ENCODE assay signal across 7 mouse cellular contexts in genomic region chr13:30085446-30085845, GRCm38 (mm10). TPM values are rescaled to one million over a fixed set of nuclear protein-coding genes. Genes with fewer than 3 reads are reported as not detected.
DNase-seq lines count a peak whose midpoint lies in the region; ATAC-seq and TF ChIP-seq lines count a peak whose summit lies in the region.

No protein-coding gene starts in this region.

- no peaks in the 10 kb centered on the region; the same call in 1 of the 2 replicates for H3K4me1 ChIP-seq in lung, embryonic 14.5 days (ENCODE audit: insufficient read depth)
- H3K4me1 ChIP-seq in midbrain, postnatal 0 days (ENCODE audit: insufficient read depth, low read length): no peaks in the 10 kb centered on the region

- no peak overlapping the region for H3K9ac ChIP-seq in lung, embryonic 14.5 days
- H3K9ac ChIP-seq in midbrain, postnatal 0 days (replicated peaks; ENCODE audit: low read length, poor library complexity, severe bottlenecking): no peak overlapping the region

- no peak overlapping the region for H3K4me3 ChIP-seq in lung, embryonic 14.5 days (ENCODE audit: low read depth, low read length)
- H3K4me3 ChIP-seq in midbrain, postnatal 0 days (ENCODE audit: low read depth, low read length): no peak overlapping the region

- H3K36me3 ChIP-seq in lung, embryonic 14.5 days (ENCODE audit: insufficient read depth): no peaks in the 10 kb centered on the region
- H3K36me3 ChIP-seq in midbrain, postnatal 0 days (ENCODE audit: insufficient read depth, low read length): no peaks in the 10 kb centered on the region

- H3K27me3 ChIP-seq in lung, embryonic 14.5 days (ENCODE audit: insufficient read depth, low read length): no peaks in the 10 kb centered on the region
- H3K27me3 ChIP-seq in midbrain, postnatal 0 days (ENCODE audit: insufficient read depth, low read length): no peaks in the 10 kb centered on the region

- 42% methylated on average over 4 of the region's 4 CpGs for WGBS in lung, embryonic 14.5 days
- WGBS in midbrain, postnatal 0 days: 66% methylated on average over 4 of the region's 4 CpGs

- H3K9me3 ChIP-seq in lung, embryonic 14.5 days (ENCODE audit: low read depth, low read length): no peaks in the 10 kb centered on the region
- no peaks in the 10 kb centered on the region for H3K9me3 ChIP-seq in midbrain, postnatal 0 days (ENCODE audit: low read length)

- ATAC-seq in lung, embryonic 14.5 days (ENCODE audit: insufficient read depth): peak; percentile 36; the same call in 1 of the 2 replicates
- peak; percentile 31 to 43; a peak in 2 of 4 replicates for ATAC-seq in hematopoietic stem cell, adult 5-6 weeks (replicated peaks in 1 of 2; ENCODE audit: insufficient read depth in 1 of 2, low FRiP score in 2 of 2, low TSS enrichment in 1 of 2, low read depth in 1 of 2, poor library complexity in 2 of 2, severe bottlenecking in 2 of 2)
- peak; percentile 59; the same call in 1 of the 2 replicates for ATAC-seq in midbrain, postnatal 0 days (ENCODE audit: low FRiP score)

- DNase-seq in lung, embryonic 14.5 days: peak; percentile 37
- no peak for DNase-seq in lung, postnatal 25 days (ENCODE audit: low spot score)
- DNase-seq in ZHBTc4 (ENCODE audit: low read depth, low spot score): peak; percentile 23
- peak; percentile 22 for DNase-seq in midbrain, postnatal 0 days (ENCODE audit: low spot score)
- DNase-seq in layer of hippocampus, postnatal 10 days (ENCODE audit: low spot score in 2 of 2): no peak
- no peak for DNase-seq in frontal cortex, postnatal 36 days (ENCODE audit: low spot score in 2 of 2)

- TF ChIP-seq CTCF in lung, embryonic 14.5 days (IDR thresholded peaks at IDR 0.05; ENCODE audit: low read depth): no peak
- no peak for TF ChIP-seq CTCF in midbrain, postnatal 0 days (IDR thresholded peaks at IDR 0.05)

- no peak overlapping the region for H3K4me2 ChIP-seq in lung, embryonic 14.5 days
- no peak overlapping the region for H3K4me2 ChIP-seq in midbrain, postnatal 0 days (ENCODE audit: low read depth, low read length, poor library complexity, severe bottlenecking)

- no peak overlapping the region for H3K27ac ChIP-seq in lung, embryonic 14.5 days (ENCODE audit: low read depth)
- H3K27ac ChIP-seq in midbrain, postnatal 0 days (ENCODE audit: low read depth, low read length): 0 out of 2 replicates have a peak overlapping the region, but pooled peaks have one; percentile 12

RNA-seq across cellular contexts. Expression of gene Mboat1, which starts 50.8 kb away (rescaled TPM):
- polyA plus RNA-seq in lung, embryonic 14.5 days (2014; fragmentation: Nextera tagmentation; extraction: Ambion mirVana): 25.9 and 28.3 TPM in 2 replicates
- 11.0 and 12.3 TPM in 2 replicates for total RNA-seq in hematopoietic stem cell, adult 5-6 weeks (2017)
- total RNA-seq in midbrain, postnatal 0 days (2014; rRNA removed): 1.4 TPM in 2 replicates
- 1.7 and 2.3 TPM in 2 replicates for polyA plus RNA-seq in midbrain, postnatal 0 days (2015; fragmentation: Nextera tagmentation; extraction: Ambion mirVana)
- 1 to 10 TPM; 1.5 to 2.1 TPM for total RNA-seq in layer of hippocampus, postnatal 10 days (2021)

Comparison
In these comparisons a context has a peak if more than half of its experiments do, and no peak if none do; other contexts are left out.
1. DNase-seq: peak in lung, embryonic 14.5 days (single experiment), ZHBTc4 (single experiment) and midbrain, postnatal 0 days (single experiment); none in lung, postnatal 25 days (single experiment), layer of hippocampus, postnatal 10 days (0 of 2) and frontal cortex, postnatal 36 days (0 of 2).
2. Peak in every context shown above with its lines, with median percentiles within 50 percentile points of each other: ATAC-seq.